Mouse (Mus musculus) B cell, adult 62 days (primary cell): ENCODE results near the gene Aire. TPM values are rescaled to one million over a fixed set of nuclear protein-coding genes. Genes with fewer than 3 reads are reported as not detected.

ENCODE experiments used
- total RNA-seq: library from RNA; stranded (reverse); gene quantifications from 4 replicates; pipeline ENCODE4 v1.2.4, GENCODE M21; 2023

The Aire gene
- 1.3 to 2.2 TPM (median 1.9 TPM) in 4 replicates for total RNA-seq

GRCm38 (mm10) chr10:78043406-78043836, at the start of gene Aire:
Gene Aire, minus strand, starts transcription at chr10:78043610.

GRCm38 (mm10) chr10:78069101-78070011, 25.9 kb upstream of the Aire start, which contains the start of gene Icosl:
Gene Icosl, plus strand, starts transcription at chr10:78069302.

GRCm38 (mm10) chr10:78041647-78042046, 1.8 kb downstream of the Aire start, which contains the start of gene Dnmt3l:
Gene Dnmt3l, plus strand, starts transcription at chr10:78041947.

GRCm38 (mm10) chr10:78009945-78010293, 33.5 kb downstream of the Aire start, which contains the start of gene Pfkl:
Gene Pfkl, minus strand, starts transcription at chr10:78010083.

Other genes starting within 250 kb of the Aire start
- gene Gm9639, start 248.5 kb downstream of the Aire start, total RNA-seq, result not detected in 4 replicates
- not detected in 4 replicates for gene Gm19668, start 244.5 kb downstream of the Aire start, total RNA-seq
- gene Gm9507, start 231.8 kb downstream of the Aire start, total RNA-seq, result not detected in 4 replicates
- gene Gm2696, start 228.9 kb downstream of the Aire start, total RNA-seq, result not detected in 4 replicates
- not detected in 4 replicates for gene Krtap10-4, start 216.5 kb downstream of the Aire start, total RNA-seq
- gene Krtap10-10, start 207.7 kb downstream of the Aire start, total RNA-seq, result not detected in 4 replicates
- not detected in 4 replicates for gene Gm36176, start 196.8 kb downstream of the Aire start, total RNA-seq
- gene Gm10318, start 190.8 kb downstream of the Aire start, total RNA-seq, result not detected in 4 replicates
- not detected in 4 replicates for gene Gm3285, start 181.6 kb downstream of the Aire start, total RNA-seq
- 0.16 to 0.27 TPM in 2 of 4 replicates, not detected in the others for gene Lrrc3, start 141.1 kb downstream of the Aire start, total RNA-seq
- 21.4 to 30.7 TPM (median 24.9 TPM) in 4 replicates for gene Trpm2, start 73.0 kb downstream of the Aire start, total RNA-seq
- 7.4 to 12.6 TPM (median 10.7 TPM) in 4 replicates for gene 1810043G02Rik, start 65.1 kb downstream of the Aire start, total RNA-seq
- 76.6 to 97.0 TPM (median 84.3 TPM) in 4 replicates for gene Pfkl, start 33.5 kb downstream of the Aire start, total RNA-seq
- not detected in 4 replicates for gene Dnmt3l, start 1.7 kb downstream of the Aire start, total RNA-seq
- 243 to 274 TPM (median 264 TPM) in 4 replicates for gene Icosl, start 25.7 kb upstream of the Aire start, total RNA-seq
- 40.6 to 45.5 TPM (median 42.5 TPM) in 4 replicates for gene D10Jhu81e, start 126.2 kb upstream of the Aire start, total RNA-seq
- 22.3 to 26.5 TPM (median 23.9 TPM) in 4 replicates for gene Pwp2, start 141.5 kb upstream of the Aire start, total RNA-seq
- 69.3 to 80.4 TPM (median 72.0 TPM) in 4 replicates for gene Trappc10, start 201.0 kb upstream of the Aire start, total RNA-seq